Mouse (Mus musculus): ENCODE measurements around the gene Dlk2.

GRCm38 (mm10) chr17:46336475-46336874 is 39.3 kb downstream of the Dlk2 start:
- TF ChIP-seq CTCF (IDR thresholded peaks at IDR 0.05) = peak; percentile 58
- TF ChIP-seq EP300 (IDR thresholded peaks at IDR 0.05; ENCODE audit: insufficient read depth, low read depth, low read length) = no peak
- TF ChIP-seq POLR2A (IDR thresholded peaks at IDR 0.05; ENCODE audit: insufficient read depth, low read depth, low read length) = no peak

All from heart, adult 2 months (tissue).